Mouse (Mus musculus) stomach, postnatal 0 days (tissue): ENCODE results near the gene Brinp1. TPM values are rescaled to one million over a fixed set of nuclear protein-coding genes. Genes with fewer than 3 reads are reported as not detected.
A peak's percentile ranks its signal among the peaks of the same experiment; 100 is the strongest.

ENCODE experiments used
- ATAC-seq: fragments of 200-750 bp; cut with Nextera tagmentation; 2 replicates; pipeline ENCODE4 v1.8.0; 2017; ENCODE audit not compliant: low FRiP score, low TSS enrichment
- DNase-seq: peaks from one replicate; pipeline ENCODE4 v3.0.0-alpha.2; 2016; ENCODE audit warnings: low spot score
- H3K27ac ChIP-seq: fragments of 300-500 bp; sonication (generic); replicated peaks from 2 replicates; pipeline ENCODE4 v1.5.1; 2014; ENCODE audit warnings: mild to moderate bottlenecking, control low read depth
- H3K27me3 ChIP-seq: fragments of 300-500 bp; sonication (generic); 2 replicates; pipeline ENCODE4 v1.6.1; 2014; ENCODE audit warnings: low read length; ENCODE audit not compliant: control insufficient read depth, insufficient read depth
- H3K36me3 ChIP-seq: fragments of 300-500 bp; sonication (generic); 2 replicates; pipeline ENCODE4 v1.6.1; 2014; ENCODE audit warnings: low read length, mixed read lengths; ENCODE audit not compliant: control insufficient read depth, insufficient read depth
- H3K4me1 ChIP-seq: fragments of 300-500 bp; sonication (generic); replicated peaks from 2 replicates; pipeline ENCODE4 v1.6.1; 2014; ENCODE audit warnings: antibody characterized with exemption; ENCODE audit not compliant: control insufficient read depth, insufficient read depth
- H3K4me2 ChIP-seq: fragments of 300-500 bp; sonication (generic); replicated peaks from 2 replicates; pipeline ENCODE4 v1.6.1; 2014; ENCODE audit warnings: low read depth, mild to moderate bottlenecking, control low read depth, moderate library complexity
- H3K4me3 ChIP-seq: fragments of 300-500 bp; sonication (generic); 2 replicates; pipeline ENCODE4 v1.5.1; 2014; ENCODE audit warnings: low read depth, low read length, control low read depth
- H3K9ac ChIP-seq: fragments of 300-500 bp; sonication (generic); 2 replicates; pipeline ENCODE4 v1.6.1; 2014; ENCODE audit warnings: mild to moderate bottlenecking, low read length, control low read depth, mixed read lengths
- H3K9me3 ChIP-seq: fragments of 300-500 bp; sonication (generic); 2 replicates; pipeline ENCODE4 v1.6.1; 2016; ENCODE audit warnings: low read length; ENCODE audit not compliant: control insufficient read depth
- CTCF ChIP-seq: IDR thresholded peaks from 2 replicates; pipeline ENCODE4 v1.5.1; 2016; ENCODE audit warnings: antibody characterized with exemption, low read depth, mild to moderate bottlenecking, moderate library complexity
- EP300 ChIP-seq: optimal IDR thresholded peaks from 2 replicates; pipeline ENCODE3; 2016; ENCODE audit warnings: antibody characterized with exemption
- WGBS: fragments of 180-500 bp; shearing (Covaris S2); extraction: QIAGEN DNeasy Blood & Tissue Kit; methylation state at CpG from one replicate; pipeline ENCODE4 v1.1.7; 2014; 5-methylcytosine and 5-hydroxymethylcytosine counted together
- polyA plus RNA-seq: library from polyadenylated mRNA; unstranded; fragments of >200 nt; fragmentation: Nextera tagmentation; extraction: Ambion mirVana; gene quantifications from 2 replicates; pipeline ENCODE4 v1.2.1, GENCODE M21; 2015

Brinp1 gene
- 1.0 and 1.1 TPM in 2 replicates for polyA plus RNA-seq

DNA sequence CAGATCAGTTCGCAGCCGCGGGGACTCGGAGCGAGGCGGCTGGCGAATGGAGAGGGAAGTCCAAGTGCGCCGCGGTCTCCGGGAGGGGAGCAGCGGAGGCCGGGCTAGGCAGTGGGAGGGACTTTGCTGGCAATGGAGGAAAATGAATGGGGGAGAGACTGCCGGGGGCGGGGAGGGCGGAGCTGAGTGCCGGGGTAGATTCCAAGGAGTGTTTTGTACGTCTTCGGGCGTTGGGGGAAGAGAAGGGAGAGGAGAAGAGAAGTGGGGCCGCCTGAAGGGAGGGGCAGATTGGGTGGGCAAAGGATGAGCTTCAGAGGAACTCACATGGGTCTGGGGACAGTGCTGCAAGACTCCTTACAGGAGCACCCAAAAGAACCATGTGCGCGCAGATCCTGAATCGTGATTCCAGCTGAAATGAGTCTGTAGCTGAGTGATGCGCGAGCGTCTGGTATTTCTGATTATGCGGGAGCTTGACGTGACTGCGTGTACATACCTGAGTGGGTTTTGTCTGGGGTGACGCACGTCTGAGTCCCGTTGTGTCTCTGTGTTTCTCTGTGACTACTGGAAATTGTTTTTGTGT, at the start of gene Brinp1:
Gene Brinp1 (minus strand): TSS at position 76 of the 580 bp plus-strand sequence.
- DNase-seq (peak; percentile 53), ATAC-seq (no peak)
- no peaks in the 10 kb centered on the region for H3K36me3 ChIP-seq
- no peaks in the 10 kb centered on the region for H3K4me1 ChIP-seq
- no peak for TF ChIP-seq CTCF
- TF ChIP-seq EP300: no peak
- H3K9me3 ChIP-seq: no peaks in the 10 kb centered on the region
- peak within 1 kb of the TSS; percentile 37 for H3K4me3 ChIP-seq
- WGBS: under 1% methylated on average over 33 of the region's 33 CpGs
- no peak within 1 kb of the TSS for H3K9ac ChIP-seq
- peak within 1 kb of the TSS; percentile 77 for H3K4me2 ChIP-seq
- H3K27ac ChIP-seq: no peak within 1 kb of the TSS
- H3K27me3 ChIP-seq: no peaks in the 10 kb centered on the region

DNA sequence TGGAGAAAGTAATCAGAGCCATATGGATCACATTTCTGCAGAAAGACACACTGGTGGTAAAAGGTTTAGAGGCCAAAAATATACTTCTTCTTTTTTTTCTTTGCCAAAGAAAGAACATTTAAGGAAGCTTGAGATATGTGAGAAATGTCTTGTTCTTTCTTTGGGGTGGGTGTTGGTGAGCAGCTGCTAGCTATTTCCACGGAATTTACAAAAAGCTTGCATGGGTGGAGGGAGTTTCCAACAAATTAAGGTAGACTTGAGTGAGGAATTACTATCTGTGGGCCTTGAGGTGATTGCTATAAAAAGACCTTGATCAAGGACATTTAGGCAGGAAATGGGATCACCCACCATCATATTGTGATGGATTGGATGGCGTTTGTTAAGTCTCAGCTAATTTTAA, 3.1 kb upstream of the Brinp1 start:
- Histone ChIP-seq H3K4me3 (no peak overlapping the region), H3K27me3 (no peaks in the 10 kb centered on the region), H3K36me3 (no peaks in the 10 kb centered on the region), H3K9me3 (no peaks in the 10 kb centered on the region), H3K27ac (no peak overlapping the region), H3K4me2 (no peak overlapping the region), H3K9ac (no peak overlapping the region), H3K4me1 (no peaks in the 10 kb centered on the region)
- WGBS: 64% methylated on average over 2 of the region's 2 CpGs
- DNase-seq: no peak
- TF ChIP-seq CTCF (no peak), EP300 (no peak)
- ATAC-seq: no peak

DNA sequence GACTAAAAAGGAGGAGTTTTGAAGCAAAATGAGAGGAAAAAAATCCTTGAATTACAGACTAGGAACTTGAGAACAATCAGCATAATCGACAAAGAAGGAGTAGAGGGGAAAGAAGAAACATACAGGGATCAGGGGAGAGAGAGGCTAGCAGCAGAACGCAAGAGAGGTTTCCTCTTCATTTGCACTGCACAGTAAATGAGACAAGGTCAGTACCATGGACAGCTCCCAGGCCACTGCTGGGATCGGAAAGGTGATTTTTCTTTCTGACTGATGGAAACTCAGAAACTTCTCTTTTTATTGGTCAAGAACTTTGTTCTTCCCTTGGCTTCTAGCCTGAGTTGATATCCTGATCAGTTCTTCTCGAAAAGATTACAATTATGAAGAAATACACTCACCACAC, 1.4 kb upstream of the Brinp1 start:
- WGBS: 2% methylated on average over 4 of the region's 4 CpGs
- no peak overlapping the region for H3K4me2 ChIP-seq
- H3K4me3 ChIP-seq: no peak overlapping the region
- no peak overlapping the region for H3K9ac ChIP-seq
- no peaks in the 10 kb centered on the region for H3K36me3 ChIP-seq
- no peak overlapping the region for H3K27ac ChIP-seq
- no peaks in the 10 kb centered on the region for H3K4me1 ChIP-seq
- no peaks in the 10 kb centered on the region for H3K9me3 ChIP-seq
- DNase-seq: peak; percentile 58
- TF ChIP-seq CTCF: no peak
- TF ChIP-seq EP300: no peak
- ATAC-seq: no peak
- H3K27me3 ChIP-seq: no peaks in the 10 kb centered on the region

DNA sequence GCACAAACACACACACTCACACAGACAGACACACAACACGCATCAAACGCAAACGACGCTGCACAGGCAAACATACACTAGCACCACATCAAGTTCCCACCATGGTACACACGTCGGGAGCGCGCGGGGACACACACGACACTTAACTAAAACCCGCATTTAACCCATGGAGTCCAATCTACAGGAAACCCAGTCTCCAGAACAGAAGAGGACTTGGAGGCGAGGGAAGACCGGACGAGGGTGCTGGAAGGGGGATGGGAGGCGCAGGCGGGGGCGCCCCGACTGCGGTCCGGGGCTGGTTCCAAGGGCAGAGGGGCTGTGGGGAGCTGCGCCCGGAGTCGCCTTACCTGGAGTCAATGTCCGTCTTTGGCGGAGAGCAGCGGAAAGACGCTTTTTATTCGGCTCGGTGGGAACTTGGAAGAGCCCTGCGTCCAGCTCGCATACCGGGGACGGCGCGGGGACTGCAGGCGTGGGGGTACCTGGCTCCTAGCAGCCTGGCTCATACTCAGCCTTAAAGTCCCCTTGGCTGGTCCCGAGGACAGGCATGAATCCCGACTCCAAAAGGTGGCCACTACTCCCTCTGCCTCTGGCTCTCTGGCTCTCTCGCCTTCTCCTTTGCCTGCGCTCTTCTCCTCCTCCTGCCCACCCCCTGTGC, 403 bp downstream of the Brinp1 start:
- under 1% methylated on average over 40 of the region's 40 CpGs for WGBS
- H3K9ac ChIP-seq: no peak overlapping the region

DNA sequence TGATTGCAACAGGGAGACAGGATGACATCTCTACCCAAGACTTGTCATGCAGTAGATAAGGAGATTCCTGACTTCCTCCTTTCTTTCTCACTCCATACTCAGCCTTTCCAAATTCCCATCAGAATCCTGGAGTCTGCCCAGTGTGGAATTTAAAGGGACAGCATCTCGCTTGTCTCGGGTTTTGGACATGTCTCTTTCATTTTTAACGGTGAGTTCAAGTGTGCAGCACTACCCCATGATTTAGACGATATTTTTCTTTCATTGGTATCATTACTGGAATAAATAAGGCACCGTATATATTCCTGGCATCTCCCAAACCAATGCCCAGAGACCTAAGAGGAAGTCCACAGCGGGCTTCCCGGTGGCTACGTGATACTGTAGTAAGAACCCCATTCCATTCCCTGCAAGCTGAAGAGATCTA, 1.1 kb downstream of the Brinp1 start:
- no peaks in the 10 kb centered on the region for H3K27me3 ChIP-seq
- no peaks in the 10 kb centered on the region for H3K36me3 ChIP-seq
- no peak for ATAC-seq
- TF ChIP-seq CTCF (no peak), EP300 (no peak)
- H3K9me3 ChIP-seq: no peaks in the 10 kb centered on the region
- no peaks in the 10 kb centered on the region for H3K4me1 ChIP-seq
- DNase-seq: no peak
- H3K27ac ChIP-seq: no peak overlapping the region
- no peak overlapping the region for H3K9ac ChIP-seq
- H3K4me3 ChIP-seq: peak overlapping the region; percentile 37
- peak overlapping the region; percentile 77 for H3K4me2 ChIP-seq
- 10% methylated on average over 8 of the region's 8 CpGs for WGBS

More for the DNA sequence above, 403 bp downstream of the Brinp1 start:
- Histone ChIP-seq H3K27ac (no peak overlapping the region), H3K4me1 (no peaks in the 10 kb centered on the region), H3K4me2 (peak overlapping the region; percentile 77), H3K36me3 (no peaks in the 10 kb centered on the region), H3K9me3 (no peaks in the 10 kb centered on the region), H3K27me3 (no peaks in the 10 kb centered on the region), H3K4me3 (peak overlapping the region; percentile 37)
- TF ChIP-seq EP300 (no peak), CTCF (0 out of 2 replicates have a peak, but pooled peaks have one; percentile 1)
- DNase-seq: no peak
- no peak for ATAC-seq

DNA sequence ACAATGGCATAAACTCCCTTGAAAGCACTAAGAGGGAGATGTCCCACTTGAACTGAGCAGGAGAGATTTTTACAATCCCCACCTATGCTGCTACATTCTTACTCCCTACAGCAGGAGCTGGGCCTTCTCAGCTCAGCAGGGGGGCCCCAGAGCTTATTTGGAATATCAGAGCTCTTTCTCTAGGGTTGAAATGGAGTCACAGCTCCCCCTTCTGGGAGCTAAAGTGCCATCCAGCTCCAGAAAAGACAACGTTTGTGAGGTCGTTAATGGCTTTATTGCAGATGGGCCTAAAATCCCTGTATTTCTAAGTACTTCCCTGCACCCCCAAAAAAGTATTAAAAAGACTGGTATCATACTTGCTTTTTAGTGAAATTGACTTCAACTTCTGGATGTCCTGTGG, 3.6 kb downstream of the Brinp1 start:
- Histone ChIP-seq H3K4me1 (no peaks in the 10 kb centered on the region), H3K9me3 (no peaks in the 10 kb centered on the region), H3K4me2 (no peak overlapping the region), H3K27ac (no peak overlapping the region), H3K4me3 (no peak overlapping the region), H3K36me3 (no peaks in the 10 kb centered on the region), H3K27me3 (no peaks in the 10 kb centered on the region), H3K9ac (no peak overlapping the region)
- TF ChIP-seq CTCF (peak; percentile 71), EP300 (no peak)
- WGBS: 5% methylated on average over 2 of the region's 2 CpGs
- peak; percentile 14 for DNase-seq
- no peak for ATAC-seq
